Mouse (Mus musculus) limb, embryonic 12.5 days (tissue): ENCODE data around the gene Sytl3. TPM values are rescaled to one million over a fixed set of nuclear protein-coding genes. Genes with fewer than 3 reads are reported as not detected.
"Not testable (repeated sequence)": the region's sequence is repeated elsewhere in the genome, so short reads cannot be mapped to it uniquely, and the experiment has no call there.

ENCODE experiments used
- ATAC-seq: fragments of 200-750 bp; cut with Nextera tagmentation; 2 replicates; pipeline ENCODE4 v1.8.0; 2017; ENCODE audit warnings: low read depth, moderate TSS enrichment; ENCODE audit not compliant: insufficient number of reproducible peaks, insufficient read depth, low FRiP score, low TSS enrichment
- H3K27ac ChIP-seq: fragments of 300-500 bp; sonication (generic); 2 replicates; pipeline ENCODE4 v1.5.1; 2016; ENCODE audit warnings: mild to moderate bottlenecking, moderate library complexity
- H3K27me3 ChIP-seq: fragments of 300-500 bp; sonication (generic); 2 replicates; pipeline ENCODE4 v1.6.1; 2016; ENCODE audit warnings: mild to moderate bottlenecking, moderate library complexity
- H3K36me3 ChIP-seq: fragments of 300-500 bp; sonication (generic); 2 replicates; pipeline ENCODE4 v1.6.1; 2016; ENCODE audit warnings: mild to moderate bottlenecking, moderate library complexity
- H3K4me1 ChIP-seq: fragments of 300-500 bp; sonication (generic); replicated peaks from 2 replicates; pipeline ENCODE4 v1.6.1; 2016
- H3K4me2 ChIP-seq: fragments of 300-500 bp; sonication (generic); 2 replicates; pipeline ENCODE4 v1.6.1; 2016; ENCODE audit warnings: mild to moderate bottlenecking, moderate library complexity
- H3K4me3 ChIP-seq: fragments of 300-500 bp; sonication (generic); replicated peaks from 2 replicates; pipeline ENCODE4 v1.5.1; 2016; ENCODE audit warnings: mild to moderate bottlenecking
- H3K9ac ChIP-seq: fragments of 300-500 bp; sonication (generic); replicated peaks from 2 replicates; pipeline ENCODE4 v1.6.1; 2016; ENCODE audit warnings: mild to moderate bottlenecking, moderate library complexity
- H3K9me3 ChIP-seq: fragments of 300-500 bp; sonication (generic); 2 replicates; pipeline ENCODE4 v1.6.1; 2016; ENCODE audit warnings: mild to moderate bottlenecking, moderate library complexity
- WGBS: fragments of 180-500 bp; shearing (Covaris S2); methylation state at CpG from one replicate; pipeline ENCODE4 v1.1.7; 2016; 5-methylcytosine and 5-hydroxymethylcytosine counted together
- polyA plus RNA-seq: library from polyadenylated mRNA; unstranded; fragments of >200 nt; fragmentation: Nextera tagmentation; extraction: Ambion mirVana; gene quantifications from 2 replicates; pipeline ENCODE4 v1.2.1, GENCODE M21; 2016

Sytl3 gene
- polyA plus RNA-seq, 1 experiment from 2014 or later: not detected

DNA sequence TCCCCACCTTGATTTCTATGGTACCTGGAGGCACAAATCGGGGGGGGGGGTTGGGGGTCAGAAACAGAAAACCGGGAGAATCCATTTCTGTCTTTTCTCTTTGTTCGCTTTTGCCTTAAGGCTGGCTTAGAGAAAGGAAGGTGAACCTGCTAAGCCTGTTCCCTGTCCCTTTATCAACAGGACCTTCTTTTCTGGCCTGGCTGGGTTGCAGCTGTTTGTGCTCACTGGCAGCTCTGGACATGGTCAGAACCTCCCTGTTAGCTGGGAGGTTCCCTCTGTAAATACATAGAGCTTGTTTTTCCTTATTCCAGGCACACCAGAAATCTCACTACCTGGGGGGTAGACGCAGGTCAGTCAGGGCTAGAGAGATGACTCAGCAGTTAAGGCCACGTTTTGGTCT, 15.4 kb downstream of the Sytl3 start:
- H3K36me3 ChIP-seq, H3K9ac ChIP-seq, ATAC-seq, H3K9me3 ChIP-seq, H3K4me2 ChIP-seq, H3K4me1 ChIP-seq, H3K4me3 ChIP-seq, H3K27me3 ChIP-seq, H3K27ac ChIP-seq: not testable (repeated sequence)
- 59% methylated on average over 5 of the region's 5 CpGs for WGBS

DNA sequence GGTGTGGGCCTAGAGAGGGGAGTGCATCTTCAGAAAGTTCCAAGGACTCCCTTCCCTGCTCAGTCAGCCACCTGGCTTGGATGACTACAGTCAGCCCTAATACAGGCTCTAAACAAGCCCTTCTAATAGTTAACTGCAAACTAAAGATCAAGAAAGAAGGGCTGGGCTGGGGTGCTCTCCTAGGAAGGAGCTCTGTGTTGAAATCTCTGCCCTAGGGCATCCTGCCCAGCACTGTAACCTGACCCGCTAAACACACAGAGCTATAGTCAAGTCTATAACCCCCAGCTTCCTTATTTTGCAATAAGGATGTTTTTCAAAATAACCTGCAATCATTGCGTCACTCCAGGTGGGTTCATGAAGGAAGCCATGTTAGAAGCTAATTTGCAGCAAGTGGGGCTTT, 19.2 kb downstream of the Sytl3 start:
- H3K27me3 ChIP-seq, H3K4me1 ChIP-seq, H3K9ac ChIP-seq, H3K27ac ChIP-seq, ATAC-seq, H3K4me2 ChIP-seq, H3K36me3 ChIP-seq, H3K9me3 ChIP-seq, H3K4me3 ChIP-seq: not testable (repeated sequence)
- 50% methylated on average over 1 of the region's 2 CpGs for WGBS

DNA sequence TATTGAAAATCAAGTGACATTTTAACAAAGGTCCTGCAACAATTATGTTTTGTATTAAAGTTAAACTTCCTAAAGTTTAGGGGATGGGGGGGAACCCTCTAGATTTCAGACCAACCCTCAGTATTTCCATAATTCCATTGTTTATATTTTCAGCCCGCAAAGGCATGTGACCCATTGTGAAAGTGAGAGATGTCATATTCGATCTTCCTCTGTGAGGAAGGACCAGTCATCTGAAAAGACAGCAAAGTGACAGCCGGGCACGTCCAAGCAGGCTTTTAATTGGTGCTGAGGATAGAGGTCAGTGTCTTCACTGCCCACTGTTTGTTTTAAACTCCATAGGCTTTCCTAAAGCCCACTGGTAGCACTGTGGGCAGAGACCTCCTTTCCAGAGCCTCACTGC, 22.8 kb downstream of the Sytl3 start:
- H3K27ac ChIP-seq, H3K27me3 ChIP-seq, ATAC-seq, H3K9ac ChIP-seq, H3K4me1 ChIP-seq, H3K9me3 ChIP-seq, H3K4me2 ChIP-seq, H3K36me3 ChIP-seq, H3K4me3 ChIP-seq: not testable (repeated sequence)
- 82% methylated on average over 4 of the region's 4 CpGs for WGBS

- not testable (repeated sequence) for H3K27ac ChIP-seq
- 58% methylated on average over 1 of the region's 5 CpGs for WGBS
Measured at GRCm38 (mm10) chr17:6683702-6684101, 24.8 kb downstream of the Sytl3 start.

GRCm38 (mm10) chr17:6684464-6685287, 25.8 kb downstream of the Sytl3 start:
- H3K9me3 ChIP-seq, H3K4me1 ChIP-seq, H3K36me3 ChIP-seq, H3K4me3 ChIP-seq, H3K4me2 ChIP-seq, H3K27me3 ChIP-seq, H3K27ac ChIP-seq, H3K9ac ChIP-seq: not testable (repeated sequence)
- ATAC-seq: peak; percentile 47
- 0% methylated on average over 1 of the region's 4 CpGs for WGBS

More at GRCm38 (mm10) chr17:6683702-6684101, 24.8 kb downstream of the Sytl3 start:
- ATAC-seq, H3K4me3 ChIP-seq, H3K4me2 ChIP-seq, H3K9ac ChIP-seq, H3K36me3 ChIP-seq, H3K4me1 ChIP-seq, H3K27me3 ChIP-seq, H3K9me3 ChIP-seq: not testable (repeated sequence)

DNA sequence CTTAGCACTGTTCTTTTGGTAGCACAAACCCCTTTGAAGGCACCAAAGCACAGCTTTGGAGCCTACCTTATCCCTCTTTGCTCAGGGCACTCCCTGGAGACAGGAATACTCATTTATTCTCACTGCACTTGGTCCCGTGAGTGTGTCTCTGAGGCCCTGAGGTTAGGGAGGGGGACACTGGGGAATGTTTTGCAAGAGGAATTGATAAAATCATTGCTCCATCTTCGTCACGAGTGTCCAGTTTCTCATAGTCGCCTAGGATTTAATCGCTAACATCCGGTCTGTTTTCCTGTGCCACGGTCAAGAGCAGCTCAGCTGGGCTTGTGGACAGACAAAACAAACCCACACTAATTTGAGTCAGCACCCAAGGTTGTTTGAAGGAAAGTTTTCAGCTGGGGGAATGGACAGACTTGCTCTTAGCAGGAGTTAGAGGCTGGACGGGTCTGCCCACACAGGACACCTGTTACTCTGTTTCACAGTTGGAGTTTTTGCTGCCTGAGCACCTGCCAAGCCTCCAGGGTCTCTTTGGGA, 26.5 kb downstream of the Sytl3 start:
- H3K9me3 ChIP-seq, H3K27me3 ChIP-seq, H3K4me2 ChIP-seq, H3K36me3 ChIP-seq, H3K4me3 ChIP-seq, H3K4me1 ChIP-seq, H3K9ac ChIP-seq, H3K27ac ChIP-seq: not testable (repeated sequence)
- peak; percentile 56 for ATAC-seq
- 38% methylated on average over 4 of the region's 8 CpGs for WGBS

- not testable (repeated sequence) for H3K4me1 ChIP-seq, H3K27ac ChIP-seq, H3K27me3 ChIP-seq, H3K4me3 ChIP-seq, H3K9me3 ChIP-seq, H3K36me3 ChIP-seq, H3K9ac ChIP-seq, H3K4me2 ChIP-seq, ATAC-seq
- WGBS: 95% methylated on average over 3 of the region's 4 CpGs
Measured at GRCm38 (mm10) chr17:6686299-6686971, 27.5 kb downstream of the Sytl3 start.

GRCm38 (mm10) chr17:6689344-6689743, 30.5 kb downstream of the Sytl3 start:
- not testable (repeated sequence) for H3K4me3 ChIP-seq, H3K9me3 ChIP-seq, H3K27ac ChIP-seq, H3K4me2 ChIP-seq, ATAC-seq, H3K9ac ChIP-seq, H3K36me3 ChIP-seq, H3K4me1 ChIP-seq, H3K27me3 ChIP-seq
- WGBS: 91% methylated on average over 2 of the region's 4 CpGs

- H3K4me1 ChIP-seq, ATAC-seq, H3K36me3 ChIP-seq, H3K27ac ChIP-seq, H3K4me3 ChIP-seq, H3K9ac ChIP-seq, H3K27me3 ChIP-seq, H3K9me3 ChIP-seq, H3K4me2 ChIP-seq: not testable (repeated sequence)
- WGBS: 6% methylated on average over 2 of the region's 2 CpGs
Measured at GRCm38 (mm10) chr17:6691596-6691995, 32.7 kb downstream of the Sytl3 start.

DNA sequence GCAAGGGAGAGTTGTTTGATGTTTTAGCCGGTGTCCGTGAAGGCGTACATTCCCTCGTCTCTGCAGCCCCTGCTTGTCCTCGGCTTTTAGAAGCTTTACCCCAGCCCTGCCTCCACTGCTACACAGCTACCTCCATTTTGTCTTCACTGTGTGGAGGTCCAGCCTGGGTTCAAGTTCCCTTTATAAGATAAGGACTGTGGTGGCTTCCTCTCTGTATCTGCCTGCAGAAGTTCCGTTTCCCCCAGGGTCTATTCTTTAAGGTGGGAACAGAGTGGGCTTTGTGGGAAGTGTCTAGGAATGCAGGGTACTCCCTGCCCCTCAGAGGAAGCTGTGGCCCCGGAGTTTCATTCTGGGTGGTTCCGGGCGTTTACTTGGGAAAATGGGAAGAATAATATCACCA, 36.8 kb downstream of the Sytl3 start:
- not testable (repeated sequence) for H3K27me3 ChIP-seq, H3K27ac ChIP-seq, H3K9me3 ChIP-seq, H3K4me2 ChIP-seq, H3K4me3 ChIP-seq, H3K4me1 ChIP-seq, H3K9ac ChIP-seq, H3K36me3 ChIP-seq, ATAC-seq
- WGBS: 83% methylated on average over 9 of the region's 9 CpGs

GRCm38 (mm10) chr17:6696521-6696920, 37.6 kb downstream of the Sytl3 start:
- ATAC-seq: 0 out of 2 replicates have a peak, but pooled peaks have one; percentile 33
- H3K36me3 ChIP-seq, H3K27ac ChIP-seq, H3K4me3 ChIP-seq, H3K9me3 ChIP-seq, H3K4me1 ChIP-seq, H3K4me2 ChIP-seq, H3K27me3 ChIP-seq, H3K9ac ChIP-seq: not testable (repeated sequence)
- 59% methylated on average over 8 of the region's 8 CpGs for WGBS
